Mouse (Mus musculus): ENCODE data around the gene Hesx1. TPM values are rescaled to one million over a fixed set of nuclear protein-coding genes. Genes with fewer than 3 reads are reported as not detected.
A peak's percentile ranks its signal among the peaks of the same experiment; 100 is the strongest.

Gene Hesx1
- polyA plus RNA-seq, 1 experiment from 2014 or later = 0.19 TPM

DNA sequence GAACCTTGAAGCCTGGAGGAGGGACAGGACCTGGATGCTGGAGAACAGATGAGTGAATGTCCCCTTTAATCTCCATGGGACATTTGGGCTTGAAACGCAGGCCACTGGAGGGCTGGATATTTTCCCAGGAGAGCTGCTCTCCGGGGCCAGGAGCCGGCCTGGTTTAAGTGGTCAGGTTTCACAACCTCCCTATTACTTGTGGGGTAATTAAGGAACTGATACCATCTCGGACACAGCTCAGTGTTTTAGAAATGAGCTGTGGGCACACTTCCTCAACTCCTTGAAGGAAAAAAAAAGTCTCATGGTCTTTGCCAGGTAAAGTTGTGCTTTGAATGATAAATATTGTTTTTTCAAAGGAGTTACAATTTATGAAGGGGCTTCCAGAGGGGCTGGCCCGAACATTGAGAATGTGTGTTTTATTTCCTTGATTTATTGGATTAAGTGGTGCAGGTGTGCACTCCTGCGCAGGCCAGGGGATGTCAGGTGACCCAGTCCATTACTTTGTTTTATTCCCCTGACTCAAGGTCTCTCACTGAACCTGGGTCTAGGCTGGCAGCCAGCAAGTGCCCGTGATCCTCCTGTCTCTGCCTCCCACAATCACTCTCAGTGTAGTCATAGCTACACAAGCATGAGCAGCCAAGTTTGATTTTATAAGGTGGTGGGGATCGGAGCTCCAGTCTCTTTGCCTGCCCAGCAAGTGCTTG lies 48.2 kb downstream of the Hesx1 start:
- H3K4me2 ChIP-seq (ENCODE audit: low read depth, low read length) = no peak overlapping the region
- WGBS = 39% methylated on average over 8 of the region's 8 CpGs
- no peak overlapping the region for H3K4me3 ChIP-seq (ENCODE audit: low read depth, low read length)

GRCm38 (mm10) chr14:27043416-27043815 lies 49.2 kb downstream of the Hesx1 start:
- Histone ChIP-seq H3K27me3 (replicated peaks; ENCODE audit: control insufficient read depth, insufficient read depth, low read length) (no peaks in the 10 kb centered on the region), H3K9me3 (ENCODE audit: control insufficient read depth, low read length) (no peaks in the 10 kb centered on the region), H3K9ac (ENCODE audit: low read depth, low read length) (no peak overlapping the region), H3K36me3 (ENCODE audit: control insufficient read depth, insufficient read depth, low read length) (no peaks in the 10 kb centered on the region), H3K27ac (replicated peaks; ENCODE audit: low read depth, low read length) (peak overlapping the region; percentile 65; the same call in 1 of the 2 replicates), H3K4me3 (ENCODE audit: low read depth, low read length) (no peak overlapping the region), H3K4me2 (ENCODE audit: low read depth, low read length) (0 out of 2 replicates have a peak overlapping the region, but pooled peaks have one; percentile 5), H3K4me1 (ENCODE audit: control insufficient read depth, insufficient read depth, low read length) (peaks cover 63% of the 10 kb centered on the region)
- ATAC-seq (ENCODE audit: low read depth) = no peak
- 37% methylated on average over 5 of the region's 5 CpGs for WGBS
- DNase-seq (ENCODE audit: low spot score) = peak; percentile 73

More for the DNA sequence above, 48.2 kb downstream of the Hesx1 start:
- Histone ChIP-seq H3K27me3 (replicated peaks; ENCODE audit: control insufficient read depth, insufficient read depth, low read length) (no peaks in the 10 kb centered on the region), H3K36me3 (ENCODE audit: control insufficient read depth, insufficient read depth, low read length) (no peaks in the 10 kb centered on the region), H3K27ac (replicated peaks; ENCODE audit: low read depth, low read length) (peak overlapping the region; percentile 56), H3K9ac (ENCODE audit: low read depth, low read length) (no peak overlapping the region), H3K4me1 (ENCODE audit: control insufficient read depth, insufficient read depth, low read length) (peaks cover 54% of the 10 kb centered on the region), H3K9me3 (ENCODE audit: control insufficient read depth, low read length) (no peaks in the 10 kb centered on the region)
- ATAC-seq (ENCODE audit: low read depth) (no peak), DNase-seq (ENCODE audit: low spot score) (no peak)

DNA sequence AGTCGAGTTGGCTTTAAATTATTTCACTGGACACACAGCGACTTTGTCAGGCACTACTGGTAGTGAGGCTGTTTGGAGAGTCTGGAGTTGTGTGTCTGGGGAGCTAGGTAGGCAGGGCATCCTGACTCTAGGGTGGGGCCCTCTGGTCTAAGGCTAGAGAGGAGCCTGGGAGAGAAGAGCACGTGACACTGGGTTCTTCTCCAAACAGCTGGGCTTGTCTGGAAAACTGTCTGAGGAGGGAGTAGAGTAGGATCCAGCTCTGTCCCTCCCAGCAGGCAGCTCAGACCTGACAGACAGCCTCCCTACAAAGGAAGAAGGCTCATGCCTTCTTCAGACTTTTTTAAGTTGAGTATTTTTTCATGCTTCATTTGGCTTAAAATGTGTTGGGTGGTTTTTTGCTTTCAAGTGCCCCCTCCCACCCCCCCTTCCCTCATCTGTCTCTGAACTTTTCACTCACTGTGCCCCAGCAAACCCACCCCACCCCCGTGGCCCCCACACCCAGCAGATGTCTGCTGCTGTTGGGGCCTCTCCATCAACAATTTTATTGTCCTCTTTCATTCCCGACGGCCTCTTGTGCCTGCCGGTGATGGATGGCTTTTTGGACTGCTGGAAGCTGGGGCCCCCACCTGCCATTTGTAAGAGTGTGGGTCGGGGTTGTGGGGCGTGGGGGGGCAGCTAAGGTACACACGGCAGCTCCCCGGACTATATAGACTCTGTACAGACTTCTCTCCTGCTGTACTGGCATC lies 50.2 kb downstream of the Hesx1 start:
- H3K9me3 ChIP-seq (ENCODE audit: control insufficient read depth, low read length) = no peaks in the 10 kb centered on the region
- H3K4me2 ChIP-seq (ENCODE audit: low read depth, low read length) = peak overlapping the region; percentile 28
- H3K9ac ChIP-seq (ENCODE audit: low read depth, low read length) = no peak overlapping the region
- H3K27ac ChIP-seq (replicated peaks; ENCODE audit: low read depth, low read length) = peak overlapping the region; percentile 65
- H3K36me3 ChIP-seq (ENCODE audit: control insufficient read depth, insufficient read depth, low read length) = no peaks in the 10 kb centered on the region
- no peak overlapping the region for H3K4me3 ChIP-seq (ENCODE audit: low read depth, low read length)
- H3K27me3 ChIP-seq (replicated peaks; ENCODE audit: control insufficient read depth, insufficient read depth, low read length) = no peaks in the 10 kb centered on the region
- DNase-seq (ENCODE audit: low spot score) = peak; percentile 78
- ATAC-seq (ENCODE audit: low read depth) = peak; percentile 62
- peaks cover 68% of the 10 kb centered on the region for H3K4me1 ChIP-seq (ENCODE audit: control insufficient read depth, insufficient read depth, low read length)
- WGBS = 7% methylated on average over 11 of the region's 11 CpGs

GRCm38 (mm10) chr14:27044967-27045361 lies 50.7 kb downstream of the Hesx1 start:
- 19% methylated on average over 2 of the region's 2 CpGs for WGBS
- H3K9me3 ChIP-seq (ENCODE audit: control insufficient read depth, low read length) = no peaks in the 10 kb centered on the region
- no peak for ATAC-seq (ENCODE audit: low read depth)
- H3K4me3 ChIP-seq (ENCODE audit: low read depth, low read length) = no peak overlapping the region
- H3K9ac ChIP-seq (ENCODE audit: low read depth, low read length) = no peak overlapping the region
- peak overlapping the region; percentile 65 for H3K27ac ChIP-seq (replicated peaks; ENCODE audit: low read depth, low read length)
- H3K4me1 ChIP-seq (ENCODE audit: control insufficient read depth, insufficient read depth, low read length) = peaks cover 73% of the 10 kb centered on the region
- peak; percentile 62 for DNase-seq (ENCODE audit: low spot score)
- H3K27me3 ChIP-seq (replicated peaks; ENCODE audit: control insufficient read depth, insufficient read depth, low read length) = no peaks in the 10 kb centered on the region
- H3K4me2 ChIP-seq (ENCODE audit: low read depth, low read length) = peak overlapping the region; percentile 28
- H3K36me3 ChIP-seq (ENCODE audit: control insufficient read depth, insufficient read depth, low read length) = no peaks in the 10 kb centered on the region

- H3K27ac ChIP-seq (replicated peaks; ENCODE audit: low read depth, low read length) = peak overlapping the region; percentile 57
- no peak overlapping the region for H3K9ac ChIP-seq (ENCODE audit: low read depth, low read length)
- H3K4me3 ChIP-seq (ENCODE audit: low read depth, low read length) = no peak overlapping the region
- no peak for ATAC-seq (ENCODE audit: low read depth)
- WGBS = 29% methylated on average over 8 of the region's 8 CpGs
- H3K4me1 ChIP-seq (ENCODE audit: control insufficient read depth, insufficient read depth, low read length) = peaks cover 90% of the 10 kb centered on the region
- no peaks in the 10 kb centered on the region for H3K27me3 ChIP-seq (replicated peaks; ENCODE audit: control insufficient read depth, insufficient read depth, low read length)
- no peaks in the 10 kb centered on the region for H3K9me3 ChIP-seq (ENCODE audit: control insufficient read depth, low read length)
- H3K4me2 ChIP-seq (ENCODE audit: low read depth, low read length) = peak overlapping the region; percentile 10; the same call in 1 of the 2 replicates
- no peaks in the 10 kb centered on the region for H3K36me3 ChIP-seq (ENCODE audit: control insufficient read depth, insufficient read depth, low read length)
- DNase-seq (ENCODE audit: low spot score) = peak; percentile 64
These were observed 54.2 kb downstream of the Hesx1 start for GRCm38 (mm10) chr14:27048231-27048956.

GRCm38 (mm10) chr14:27050043-27050442 lies 55.8 kb downstream of the Hesx1 start:
- no peak overlapping the region for H3K9ac ChIP-seq (ENCODE audit: low read depth, low read length)
- no peak overlapping the region for H3K4me2 ChIP-seq (ENCODE audit: low read depth, low read length)
- H3K4me3 ChIP-seq (ENCODE audit: low read depth, low read length) = no peak overlapping the region
- H3K4me1 ChIP-seq (ENCODE audit: control insufficient read depth, insufficient read depth, low read length) = peaks cover 73% of the 10 kb centered on the region
- no peaks in the 10 kb centered on the region for H3K36me3 ChIP-seq (ENCODE audit: control insufficient read depth, insufficient read depth, low read length)
- H3K27ac ChIP-seq (replicated peaks; ENCODE audit: low read depth, low read length) = peak overlapping the region; percentile 88; the same call in 1 of the 2 replicates
- no peak for ATAC-seq (ENCODE audit: low read depth)
- no peak for DNase-seq (ENCODE audit: low spot score)
- 24% methylated on average over 9 of the region's 9 CpGs for WGBS
- H3K27me3 ChIP-seq (replicated peaks; ENCODE audit: control insufficient read depth, insufficient read depth, low read length) = no peaks in the 10 kb centered on the region
- H3K9me3 ChIP-seq (ENCODE audit: control insufficient read depth, low read length) = no peaks in the 10 kb centered on the region

DNA sequence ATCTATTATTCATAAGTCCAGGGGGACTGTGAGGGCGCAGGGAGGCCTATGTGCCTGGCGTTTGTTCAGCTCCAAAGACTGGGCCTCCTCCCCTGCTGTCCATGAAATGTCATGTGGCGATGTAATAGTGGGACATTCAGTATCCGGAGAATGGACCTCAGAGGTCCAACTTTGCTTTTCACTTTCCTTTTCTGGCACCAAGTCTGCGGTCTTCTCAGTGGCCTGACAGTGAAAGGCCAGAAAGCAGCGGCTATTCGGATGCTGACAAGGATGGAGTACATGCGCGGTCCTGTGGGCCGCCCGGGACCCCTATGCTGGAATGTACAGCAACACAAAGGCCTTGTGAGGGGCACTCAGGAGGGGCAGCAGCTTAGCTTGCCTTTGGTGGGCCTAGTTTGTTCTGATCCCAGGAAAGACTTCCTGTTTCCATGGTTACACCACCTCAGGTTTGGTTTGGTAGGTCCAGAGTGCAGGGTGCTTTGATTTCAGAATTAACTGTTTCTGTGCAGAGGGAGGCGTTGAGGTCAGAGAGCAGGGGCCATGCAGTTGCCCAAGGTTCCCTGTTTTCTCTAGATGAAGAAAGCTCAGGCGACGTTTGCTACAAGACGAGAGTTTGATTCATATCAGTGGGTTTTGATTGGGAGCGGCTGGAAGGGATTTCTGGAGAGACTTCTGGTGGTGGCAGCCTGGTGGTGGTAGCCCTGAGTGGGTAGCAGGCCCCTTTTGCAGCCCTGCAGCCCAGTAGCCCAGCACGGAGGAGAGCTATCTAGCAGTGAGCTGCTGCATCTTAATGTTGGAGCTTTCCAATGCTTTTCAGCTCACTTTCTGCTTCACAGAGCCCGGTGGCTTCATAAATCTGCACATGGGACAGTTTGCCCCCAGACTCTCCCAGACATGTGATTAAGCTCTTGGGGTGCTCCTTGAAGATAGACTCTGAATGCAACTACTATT lies 56.6 kb downstream of the Hesx1 start:
- peak overlapping the region; percentile 22 for H3K9ac ChIP-seq (ENCODE audit: low read depth, low read length)
- H3K4me3 ChIP-seq (ENCODE audit: low read depth, low read length) = no peak overlapping the region
- no peaks in the 10 kb centered on the region for H3K36me3 ChIP-seq (ENCODE audit: control insufficient read depth, insufficient read depth, low read length)
- ATAC-seq (ENCODE audit: low read depth) (0 out of 2 replicates have a peak, but pooled peaks have one; percentile 6), DNase-seq (ENCODE audit: low spot score) (no peak)
- H3K4me2 ChIP-seq (ENCODE audit: low read depth, low read length) = peak overlapping the region; percentile 7
- 25% methylated on average over 18 of the region's 18 CpGs for WGBS
- no peaks in the 10 kb centered on the region for H3K27me3 ChIP-seq (replicated peaks; ENCODE audit: control insufficient read depth, insufficient read depth, low read length)
- H3K9me3 ChIP-seq (ENCODE audit: control insufficient read depth, low read length) = no peaks in the 10 kb centered on the region
- peaks cover 65% of the 10 kb centered on the region for H3K4me1 ChIP-seq (ENCODE audit: control insufficient read depth, insufficient read depth, low read length)
- peak overlapping the region; percentile 88 for H3K27ac ChIP-seq (replicated peaks; ENCODE audit: low read depth, low read length)
